Mouse (Mus musculus) yolk sac, embryonic 10.5 days (tissue): ENCODE results near the gene Gm26602.
A peak's percentile ranks its signal among the peaks of the same experiment; 100 is the strongest.
"Not testable (repeated sequence)": the region's sequence is repeated elsewhere in the genome, so short reads cannot be mapped to it uniquely, and the experiment has no call there.

Source experiments
- DNase-seq: peaks from one replicate; pipeline ENCODE4 v3.0.0-alpha.2; 2017; ENCODE audit warnings: low spot score

Gm26602 gene

DNA sequence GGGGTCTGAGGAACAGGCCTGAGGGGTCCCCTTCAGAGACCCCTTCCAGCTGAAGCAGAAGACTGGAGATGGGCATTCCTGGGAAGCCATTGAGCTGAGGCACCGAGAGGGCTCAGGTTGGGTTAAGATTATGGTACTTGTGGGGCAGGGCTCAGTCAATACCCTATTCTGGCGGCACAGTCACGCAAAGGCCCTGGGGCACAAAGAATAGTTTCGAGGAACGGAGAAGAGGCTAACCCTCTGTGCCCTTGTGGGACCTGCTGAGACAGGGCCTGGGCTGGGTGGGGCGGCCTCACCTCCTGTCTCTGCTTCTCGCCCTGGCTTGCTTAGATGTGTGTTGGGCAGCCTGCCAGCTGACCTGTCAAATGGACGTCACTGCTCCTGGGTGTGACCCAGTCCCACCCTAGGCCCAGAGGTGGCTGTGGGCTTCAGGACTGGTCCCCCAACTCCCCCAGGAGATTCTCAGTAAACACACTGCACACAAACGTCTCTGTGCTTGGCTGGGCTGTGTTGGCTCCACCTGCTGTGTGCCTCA is 22.6 kb downstream of the Gm26602 start:
- no peak for DNase-seq

DNA sequence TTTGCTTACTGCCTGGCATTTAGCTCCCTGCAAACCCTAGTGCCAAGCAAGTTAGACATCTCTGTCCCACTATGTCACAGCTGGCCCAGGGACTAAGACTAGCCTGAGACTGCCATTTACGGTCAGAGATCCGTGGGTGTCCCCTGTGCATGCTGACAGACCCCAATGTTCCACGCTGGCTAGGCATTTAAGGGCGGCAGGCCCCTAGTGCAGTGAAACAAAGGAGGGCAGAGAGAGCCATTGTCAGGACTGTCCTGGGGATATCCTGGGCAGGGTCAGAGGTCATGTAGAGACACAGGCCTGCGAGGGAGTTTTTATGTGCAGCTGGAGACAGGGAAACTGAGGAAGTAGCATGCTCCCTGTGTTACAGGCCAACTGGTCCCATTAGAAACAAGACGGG is 23.2 kb downstream of the Gm26602 start:
- DNase-seq, result no peak

DNA sequence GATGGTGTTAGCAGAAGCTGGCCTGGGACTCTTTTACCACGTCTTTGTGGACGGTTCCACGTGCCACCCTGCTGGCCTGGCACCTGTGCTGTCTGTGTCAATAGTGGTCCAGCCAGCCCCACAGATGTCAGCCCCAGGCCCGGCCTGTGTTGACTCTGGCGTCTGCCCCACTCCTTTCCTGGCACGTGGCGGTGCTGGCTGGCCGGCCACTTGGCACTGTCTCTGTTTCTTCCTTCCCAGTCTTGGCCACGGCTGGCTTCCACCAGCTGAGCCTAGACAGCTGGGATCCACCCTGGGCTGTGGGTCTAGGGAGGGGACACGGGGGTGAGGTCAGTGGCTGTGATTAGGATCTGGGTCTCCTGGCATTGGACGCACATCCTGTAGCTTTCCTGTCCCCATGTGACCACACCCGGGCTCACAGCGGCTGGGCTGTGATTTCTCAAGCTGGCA is 23.6 kb downstream of the Gm26602 start:
- no peak for DNase-seq

DNA sequence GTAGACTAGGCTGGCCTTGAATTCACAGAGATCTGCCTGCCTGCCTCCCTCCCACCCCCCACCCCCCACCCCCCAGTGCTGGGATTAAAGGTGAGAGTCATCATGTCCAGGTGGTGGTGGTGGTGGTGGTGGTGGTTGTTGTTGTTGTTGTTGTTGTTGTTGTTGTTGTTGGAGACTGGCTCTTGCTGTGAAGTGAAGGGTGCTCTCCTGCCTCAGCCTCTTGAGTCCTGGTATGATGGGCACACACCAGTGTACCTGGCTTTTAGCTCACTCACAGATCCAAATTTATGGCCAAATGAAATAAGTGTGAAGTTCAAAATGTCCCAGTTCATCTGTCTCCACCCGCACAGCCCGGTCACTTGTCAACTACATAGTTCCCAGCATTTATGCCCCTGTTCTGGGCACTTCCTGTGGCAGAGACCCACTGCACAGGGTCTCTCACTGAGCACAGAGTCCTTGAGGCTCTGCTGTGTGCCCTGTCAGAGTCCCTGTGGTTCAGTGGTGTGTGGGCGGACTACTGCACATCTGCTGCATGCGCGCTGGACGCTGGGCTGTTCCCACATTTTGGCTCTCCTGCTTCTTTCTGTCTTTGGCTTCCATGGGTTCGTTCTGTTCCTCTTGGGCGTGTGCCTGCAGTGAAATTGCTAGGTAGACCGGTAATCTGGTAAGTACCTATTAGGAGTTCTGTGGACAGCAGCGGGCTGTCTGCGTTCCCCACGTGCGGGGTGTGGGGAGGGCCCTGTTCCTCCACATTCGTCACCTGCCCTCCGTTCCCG is 24.3 kb downstream of the Gm26602 start:
- no peak for DNase-seq

DNA sequence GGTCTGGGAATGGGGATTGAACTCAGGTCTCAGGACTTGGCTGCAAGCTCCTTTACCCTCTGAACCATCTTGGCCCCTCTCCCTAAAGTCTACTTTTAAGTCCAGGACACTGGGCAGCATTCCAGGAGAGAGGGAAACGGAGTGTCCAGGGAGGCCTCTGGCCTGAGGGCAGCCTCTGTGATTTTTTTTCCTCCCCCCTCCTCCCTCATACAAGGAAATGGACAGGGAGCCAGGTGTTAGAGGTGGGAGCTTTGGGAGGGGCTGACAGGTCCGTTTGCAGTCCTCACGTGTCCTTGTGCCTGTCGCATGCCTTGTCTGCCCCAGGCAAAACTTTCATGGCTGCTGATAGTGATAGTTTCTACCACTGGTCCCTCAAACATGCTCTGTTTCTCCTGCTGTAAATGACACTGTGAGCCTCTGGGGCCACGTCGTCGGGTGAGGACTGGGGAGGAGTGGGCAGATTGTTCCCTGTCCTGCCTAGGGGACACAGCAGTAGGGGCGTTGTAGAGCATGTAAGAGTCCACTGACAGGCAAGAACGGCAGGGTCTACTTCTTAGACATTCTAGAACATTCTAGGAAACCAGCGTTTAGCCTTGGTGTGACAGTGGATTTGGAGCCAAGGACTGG is 25.7 kb downstream of the Gm26602 start:
- DNase-seq, result no peak

DNA sequence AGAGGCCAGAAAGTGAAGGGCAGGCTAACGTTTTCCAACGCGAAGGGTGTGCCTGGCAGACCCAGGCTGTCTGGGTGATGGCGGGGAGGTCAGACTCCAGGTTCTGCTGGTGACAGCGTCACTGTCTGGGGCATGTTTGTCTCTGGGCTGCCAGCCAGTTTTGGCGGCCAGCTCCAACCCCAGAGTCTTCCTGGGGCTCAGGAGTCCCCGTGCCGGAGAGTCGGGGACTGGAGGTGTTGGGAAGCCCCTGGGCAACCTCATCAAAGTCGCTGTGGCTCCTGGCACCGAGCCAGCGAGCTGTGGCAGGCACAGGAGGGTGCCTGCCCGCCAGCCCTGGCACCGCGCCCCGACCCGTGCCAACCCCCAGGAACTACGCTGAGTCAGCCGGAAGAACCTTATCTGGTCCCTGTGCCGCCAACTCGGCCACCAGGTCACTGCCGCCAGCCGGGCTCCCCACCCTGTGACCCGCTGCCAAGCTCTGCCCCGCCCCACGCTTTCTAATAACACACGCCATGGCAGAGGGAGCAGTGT is 26.3 kb downstream of the Gm26602 start:
- no peak for DNase-seq

DNA sequence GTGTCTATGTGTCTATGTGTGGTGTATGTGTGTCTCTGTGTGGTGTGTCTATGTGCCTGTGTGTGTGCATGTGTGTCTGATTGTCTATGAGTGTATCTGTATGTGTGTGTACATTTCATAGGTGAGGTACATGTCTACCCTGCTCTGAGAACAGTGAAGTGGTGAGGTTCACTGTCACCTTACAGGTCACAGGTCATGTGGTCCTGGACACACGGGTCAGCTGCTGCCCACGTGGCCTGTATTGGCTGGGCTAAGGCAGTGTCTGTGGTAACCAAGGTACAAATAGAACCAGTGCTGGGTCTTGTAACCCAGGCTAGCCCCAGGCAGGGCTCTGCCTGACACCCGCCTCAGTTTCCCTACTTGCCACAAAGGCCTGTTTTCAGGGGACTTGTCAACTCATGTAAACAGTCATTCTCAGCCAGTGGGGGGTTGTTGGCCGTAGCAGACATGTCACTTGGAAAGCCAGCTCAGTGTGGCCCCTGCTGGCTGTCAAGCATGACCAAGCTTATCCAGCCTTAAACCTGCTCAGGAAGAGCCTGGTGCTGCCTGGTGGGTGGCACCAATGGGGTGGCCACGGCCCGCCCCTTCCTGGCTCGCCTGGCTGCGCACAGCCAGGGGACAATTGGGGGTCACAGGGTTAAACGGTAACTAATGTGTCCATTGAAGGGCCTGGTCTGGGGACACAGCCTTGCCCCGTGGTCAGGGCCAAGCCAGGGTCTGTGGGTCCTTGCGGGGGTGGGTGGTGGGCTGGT is 27.3 kb downstream of the Gm26602 start:
- no peak for DNase-seq

GRCm38 (mm10) chr10:79940749-79941148 is 30.1 kb downstream of the Gm26602 start:
- DNase-seq, result no peak

DNA sequence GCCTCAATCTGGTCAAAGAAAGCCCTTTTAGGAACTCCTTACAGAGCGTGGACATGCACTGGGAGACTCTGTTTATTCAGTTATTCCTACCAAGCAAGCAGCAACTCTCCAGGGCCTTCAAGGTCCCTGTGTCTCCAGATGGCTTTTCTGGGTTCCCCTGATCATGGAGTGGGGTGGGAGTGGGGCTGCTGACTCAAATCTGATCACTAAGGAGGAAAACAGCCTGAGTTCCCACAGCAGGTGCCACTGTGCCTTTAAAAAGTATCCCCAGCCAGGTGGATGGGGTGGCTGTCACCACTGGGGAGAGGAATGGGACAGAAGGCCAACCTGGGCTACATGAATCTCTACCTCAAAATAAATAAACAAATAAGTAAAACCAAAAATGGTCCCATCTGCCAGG is 32.3 kb downstream of the Gm26602 start:
- no peak for DNase-seq

- no peak for DNase-seq
Measured at GRCm38 (mm10) chr10:79943471-79943901, 32.8 kb downstream of the Gm26602 start.

GRCm38 (mm10) chr10:79945507-79946234 is 35.0 kb downstream of the Gm26602 start:
- peak; percentile 50 for DNase-seq

- peak; percentile 84 for DNase-seq
Measured at GRCm38 (mm10) chr10:79946752-79947322, 36.2 kb downstream of the Gm26602 start.

DNA sequence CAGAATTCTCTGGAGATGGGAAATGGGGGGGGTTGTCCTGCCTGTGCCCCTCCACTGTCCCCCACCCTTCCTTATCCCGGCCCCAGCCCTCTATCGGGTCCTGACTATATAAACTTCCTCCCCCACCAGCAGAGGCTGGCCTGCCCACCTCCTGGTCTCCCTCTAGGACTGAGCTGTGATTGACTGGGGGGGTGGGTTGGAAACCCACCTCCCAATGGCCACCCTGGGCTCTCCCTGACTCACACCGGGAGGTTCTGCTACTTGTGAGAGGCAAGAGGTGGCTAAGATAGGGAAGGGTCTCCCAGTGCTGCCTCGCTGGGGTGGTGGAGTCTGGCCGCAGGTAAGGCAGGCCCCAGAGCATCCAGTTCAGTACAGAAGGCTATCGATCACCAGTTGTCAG is 36.8 kb downstream of the Gm26602 start:
- DNase-seq, result no peak

DNA sequence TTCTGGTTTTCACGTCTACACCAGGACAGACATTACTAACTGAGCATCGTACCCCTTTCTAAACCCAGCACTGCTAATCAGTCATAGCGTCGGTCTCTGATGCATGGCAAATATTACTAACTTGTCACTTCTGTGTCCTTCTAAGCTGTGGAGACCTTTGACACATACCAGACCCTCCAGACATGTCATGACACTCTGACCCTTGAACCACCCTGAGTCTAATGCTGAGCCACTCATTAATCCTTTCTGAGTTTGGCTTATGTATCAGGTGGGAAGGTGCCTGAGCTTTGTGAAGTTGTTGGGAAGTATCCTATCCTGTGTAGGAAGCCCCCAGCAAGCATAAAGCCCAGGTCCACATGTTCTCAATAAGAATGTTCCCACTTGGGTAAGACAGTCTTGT is 39.2 kb downstream of the Gm26602 start:
- DNase-seq, result peak; percentile 79

DNA sequence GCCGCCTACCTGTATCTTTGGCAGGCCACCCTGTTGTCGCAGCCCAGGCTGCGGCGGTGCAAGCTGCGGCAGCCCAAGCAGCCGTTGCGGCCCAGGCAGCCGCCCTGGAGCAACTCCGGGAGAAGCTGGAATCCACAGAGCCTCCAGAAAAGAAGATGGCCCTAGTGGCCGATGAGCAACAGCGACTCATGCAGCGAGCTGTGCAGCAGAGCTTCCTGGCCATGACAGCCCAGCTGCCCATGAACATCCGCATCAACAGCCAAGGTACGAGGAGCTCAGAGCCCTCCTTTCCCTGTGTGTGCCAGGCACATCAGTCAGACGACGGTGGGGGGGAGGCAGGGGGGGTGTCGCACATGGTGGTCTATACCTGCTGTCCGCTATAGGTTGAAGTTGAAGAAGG is 40.0 kb downstream of the Gm26602 start:
- no peak for DNase-seq

DNA sequence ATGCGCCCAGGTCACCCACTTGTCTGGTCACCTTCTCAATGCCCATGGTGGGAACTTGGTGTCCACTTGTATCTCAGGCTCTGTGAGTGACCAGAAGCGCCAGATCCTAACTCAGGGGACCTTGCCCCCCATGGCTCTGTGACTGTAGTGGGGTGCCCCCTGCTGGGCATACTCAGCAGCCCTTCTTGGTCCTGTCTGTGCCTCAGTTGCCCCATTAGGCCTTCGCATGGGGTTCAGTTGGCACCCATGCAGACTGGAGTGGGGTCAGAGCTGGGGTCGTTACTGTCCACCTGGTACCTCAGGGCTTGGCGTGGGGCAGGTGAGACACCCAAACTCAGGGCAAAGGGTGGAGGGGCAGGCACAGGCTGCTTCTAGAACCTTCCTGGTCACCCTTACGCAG is 43.3 kb downstream of the Gm26602 start:
- no peak for DNase-seq

DNA sequence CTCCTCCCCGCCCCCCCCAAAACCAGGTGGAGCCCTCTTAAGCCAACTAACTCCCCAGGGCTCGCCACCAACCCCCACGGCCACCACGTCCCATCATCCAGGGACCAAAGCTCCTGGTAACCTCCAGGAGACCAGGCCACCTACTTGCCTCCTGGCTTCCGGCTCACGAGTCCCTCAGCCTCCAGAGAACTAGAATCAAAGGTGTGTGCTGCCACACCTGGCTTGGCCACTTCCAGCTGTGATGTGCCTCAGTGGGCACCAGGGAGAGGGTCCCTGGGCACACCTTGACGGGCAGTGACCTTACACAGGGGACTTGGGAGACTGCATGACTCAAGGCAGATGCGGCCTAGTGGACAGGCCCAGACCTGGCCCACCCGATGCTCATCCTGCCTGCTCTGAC is 45.0 kb downstream of the Gm26602 start:
- DNase-seq, result no peak

- DNase-seq, result peak; percentile 79
Measured at GRCm38 (mm10) chr10:79956643-79957154, 46.0 kb downstream of the Gm26602 start.

- peak; percentile 90 for DNase-seq
Measured at GRCm38 (mm10) chr10:79958140-79958816, 47.6 kb downstream of the Gm26602 start.

DNA sequence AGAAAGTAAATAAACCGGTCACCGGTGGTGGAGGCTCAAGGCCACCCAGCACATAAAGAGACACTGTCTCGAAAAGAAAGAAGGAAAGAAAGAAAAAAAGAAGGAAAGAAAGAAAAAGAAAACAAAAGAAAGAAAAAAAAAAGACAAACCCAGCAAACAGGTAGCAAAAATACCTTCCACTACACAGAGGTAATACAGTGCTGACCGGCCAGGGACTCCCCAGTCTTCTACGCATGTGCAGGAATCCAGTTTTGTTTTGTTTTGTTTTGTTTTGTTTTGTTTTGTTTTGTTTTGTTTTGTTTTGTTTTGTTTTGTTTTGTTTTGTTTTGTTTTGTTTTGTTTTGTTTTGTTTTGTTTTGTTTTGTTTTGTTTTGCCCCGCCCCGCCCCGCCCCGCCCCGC is 48.8 kb downstream of the Gm26602 start:
- not testable (repeated sequence) for DNase-seq
